Comparison of ENCODE assay signal across 9 mouse cellular contexts in genomic region chr2:35680833-35681232, GRCm38 (mm10).
DNase-seq lines count a peak whose midpoint lies in the region; ATAC-seq and TF ChIP-seq lines count a peak whose summit lies in the region.
"Had no signal": no experiment of that assay in that cellular context is flagged by ENCODE, and none has a peak within 500 bp of the region (broad histone marks: within the 10 kb centered on the region; RNA-seq: fewer than 3 reads in every experiment).

No protein-coding gene starts in this region.

- H3K9me3 ChIP-seq in limb, embryonic 10.5 days (replicated peaks) = no peaks in the 10 kb centered on the region
- H3K9me3 ChIP-seq: midbrain, embryonic 12.5 days had no signal

- no peaks in the 10 kb centered on the region for H3K79me2 ChIP-seq in liver, adult 2 months (ENCODE audit: control insufficient read depth, insufficient read depth, low read length)

- no peak for TF ChIP-seq POLR2A in cerebellum, adult 2 months (IDR thresholded peaks at IDR 0.05; ENCODE audit: borderline replicate concordance, insufficient read depth, low read length)
- TF ChIP-seq POLR2A in liver, adult 2 months (IDR thresholded peaks at IDR 0.05; ENCODE audit: extremely low read depth, insufficient read depth, low read length) = no peak

- H3K9ac ChIP-seq in liver, adult 2 months (ENCODE audit: low read depth, low read length) = no peak overlapping the region
- H3K9ac ChIP-seq: midbrain, embryonic 12.5 days had no signal

- peaks cover 91% of the 10 kb centered on the region for H3K4me1 ChIP-seq in cerebellum, adult 2 months (ENCODE audit: control insufficient read depth, insufficient read depth, low read length)
- H3K4me1 ChIP-seq in liver, adult 2 months (ENCODE audit: control insufficient read depth, insufficient read depth, low read length) = peaks cover 19% of the 10 kb centered on the region
- H3K4me1 ChIP-seq in limb, embryonic 10.5 days = peaks cover 82% of the 10 kb centered on the region

- no peaks in the 10 kb centered on the region for H3K27me3 ChIP-seq in cerebellum, adult 2 months (ENCODE audit: control insufficient read depth, insufficient read depth, low read length)
- H3K27me3 ChIP-seq in liver, adult 2 months (ENCODE audit: control insufficient read depth, insufficient read depth, low read length) = no peaks in the 10 kb centered on the region
- no peaks in the 10 kb centered on the region for H3K27me3 ChIP-seq in limb, embryonic 10.5 days (ENCODE audit: low read depth, poor library complexity, severe bottlenecking)
- H3K27me3 ChIP-seq: midbrain, embryonic 12.5 days had no signal

- H3K27ac ChIP-seq in cerebellum, adult 2 months (ENCODE audit: insufficient read depth, low read length) = no peak overlapping the region; the same call in 1 of the 2 replicates
- peak overlapping the region; percentile 62; the same call in 1 of the 2 replicates for H3K27ac ChIP-seq in liver, adult 2 months (replicated peaks; ENCODE audit: insufficient read depth, low read depth, low read length)
- 0 out of 2 replicates have a peak overlapping the region, but pooled peaks have one; percentile 7 for H3K27ac ChIP-seq in limb, embryonic 10.5 days

- peak; percentile 53 to 57 for DNase-seq in cerebellum, adult 2 months
- no peak for DNase-seq in cerebellum, adult 11-12 months
- no peak for DNase-seq in liver, adult 2 months (ENCODE audit: extremely low read depth, low read depth, low spot score)
- no peak for DNase-seq in liver
- DNase-seq in limb, embryonic 10.5 days (ENCODE audit: low spot score) = no peak
- no peak for DNase-seq in layer of hippocampus, adult 11-12 months (ENCODE audit: low spot score)
- DNase-seq in spleen, postnatal 4 days (ENCODE audit: low spot score in 2 of 2) = no peak

- no peak for TF ChIP-seq CTCF in cerebellum, adult 2 months (IDR thresholded peaks at IDR 0.05; ENCODE audit: borderline replicate concordance, insufficient read depth, low read depth, low read length)
- TF ChIP-seq CTCF in liver, adult 2 months (IDR thresholded peaks at IDR 0.05; ENCODE audit: low read depth, low read length) = no peak

- WGBS in cerebellum, adult 2 months = 8% methylated on average over 6 of the region's 6 CpGs
- 2% methylated on average over 6 of the region's 6 CpGs for WGBS in liver, adult 2 months
- WGBS in limb, embryonic 10.5 days = 84% methylated on average over 6 of the region's 6 CpGs

- ATAC-seq in neutrophil, adult 5-6 weeks (ENCODE audit: extremely low read depth, insufficient number of reproducible peaks, low FRiP score, poor library complexity, severe bottlenecking) = peak; percentile 8; the same call in 1 of the 2 replicates

- H3K36me3 ChIP-seq in liver, adult 2 months (ENCODE audit: control insufficient read depth, insufficient read depth, low read length) = no peaks in the 10 kb centered on the region
- peaks cover 27% of the 10 kb centered on the region for H3K36me3 ChIP-seq in limb, embryonic 10.5 days
- H3K36me3 ChIP-seq: midbrain, embryonic 12.5 days had no signal

- H3K4me3 ChIP-seq in cerebellum, adult 2 months (replicated peaks; ENCODE audit: insufficient read depth, low read depth, low read length) = no peak overlapping the region
- no peak overlapping the region for H3K4me3 ChIP-seq in liver, adult 2 months (ENCODE audit: insufficient read depth, low read depth, low read length)
- H3K4me3 ChIP-seq in limb, embryonic 10.5 days = no peak overlapping the region
- H3K4me3 ChIP-seq: midbrain, embryonic 12.5 days had no signal

Comparison
In these comparisons a context has a peak if more than half of its experiments do, and no peak if none do; other contexts are left out.
1. DNase-seq: peak in cerebellum, adult 2 months (2 of 2); none in cerebellum, adult 11-12 months (single experiment), liver, adult 2 months (single experiment), liver (single experiment), limb, embryonic 10.5 days (single experiment), layer of hippocampus, adult 11-12 months (single experiment) and spleen, postnatal 4 days (0 of 2).